ENCODE assay signal across 8 mouse cellular contexts in genomic region chr16:6503573-6504331, GRCm38 (mm10).
DNase-seq lines count a peak whose midpoint lies in the region; ATAC-seq and TF ChIP-seq lines count a peak whose summit lies in the region.

No protein-coding gene starts in this region.

- no peak for ATAC-seq in lung, embryonic 14.5 days (ENCODE audit: insufficient read depth)
- ATAC-seq in intestine, embryonic 15.5 days, result peak; percentile 75
- ATAC-seq in limb, embryonic 14.5 days (ENCODE audit: low FRiP score, low read depth), result no peak

- no peak overlapping the region for H3K9ac ChIP-seq in lung, embryonic 14.5 days
- no peak overlapping the region for H3K9ac ChIP-seq in intestine, embryonic 15.5 days
- no peak overlapping the region for H3K9ac ChIP-seq in limb, embryonic 14.5 days (ENCODE audit: low read depth, low read length, severe bottlenecking)

- TF ChIP-seq CTCF in lung, embryonic 14.5 days (IDR thresholded peaks at IDR 0.05; ENCODE audit: low read depth), result peak; percentile 75

- TF ChIP-seq POLR2A in limb, embryonic 14.5 days (IDR thresholded peaks at IDR 0.05; ENCODE audit: borderline replicate concordance, extremely low read depth, insufficient read depth, insufficient read length), result no peak

- H3K27ac ChIP-seq in lung, embryonic 14.5 days (ENCODE audit: low read depth), result no peak overlapping the region
- H3K27ac ChIP-seq in intestine, embryonic 15.5 days, result no peak overlapping the region
- no peak overlapping the region for H3K27ac ChIP-seq in limb, embryonic 14.5 days (replicated peaks; ENCODE audit: low read depth, low read length)

- no peaks in the 10 kb centered on the region for H3K4me1 ChIP-seq in lung, embryonic 14.5 days (ENCODE audit: insufficient read depth)
- H3K4me1 ChIP-seq in intestine, embryonic 15.5 days (replicated peaks), result no peaks in the 10 kb centered on the region
- H3K4me1 ChIP-seq in limb, embryonic 14.5 days (ENCODE audit: control insufficient read depth, insufficient read depth, low read length), result no peaks in the 10 kb centered on the region

- WGBS in lung, embryonic 14.5 days, result 56% methylated on average over 5 of the region's 5 CpGs
- WGBS in intestine, embryonic 15.5 days, result 52% methylated on average over 5 of the region's 5 CpGs
- WGBS in limb, embryonic 14.5 days, result 57% methylated on average over 5 of the region's 5 CpGs

- no peaks in the 10 kb centered on the region for H3K36me3 ChIP-seq in lung, embryonic 14.5 days (ENCODE audit: insufficient read depth)
- no peaks in the 10 kb centered on the region for H3K36me3 ChIP-seq in intestine, embryonic 15.5 days
- no peaks in the 10 kb centered on the region for H3K36me3 ChIP-seq in limb, embryonic 14.5 days (ENCODE audit: control insufficient read depth, insufficient read depth, low read length)

- no peaks in the 10 kb centered on the region for H3K27me3 ChIP-seq in lung, embryonic 14.5 days (ENCODE audit: insufficient read depth, low read length)
- H3K27me3 ChIP-seq in intestine, embryonic 15.5 days (replicated peaks), result no peaks in the 10 kb centered on the region
- no peaks in the 10 kb centered on the region for H3K27me3 ChIP-seq in limb, embryonic 14.5 days (ENCODE audit: control insufficient read depth, insufficient read depth, low read length)

- no peaks in the 10 kb centered on the region for H3K9me3 ChIP-seq in lung, embryonic 14.5 days (ENCODE audit: low read depth, low read length)
- no peaks in the 10 kb centered on the region for H3K9me3 ChIP-seq in intestine, embryonic 15.5 days
- no peaks in the 10 kb centered on the region for H3K9me3 ChIP-seq in limb, embryonic 14.5 days (ENCODE audit: control insufficient read depth, low read length)

- no peak overlapping the region for H3K4me3 ChIP-seq in lung, embryonic 14.5 days (ENCODE audit: low read depth, low read length)
- no peak overlapping the region for H3K4me3 ChIP-seq in intestine, embryonic 15.5 days (replicated peaks)
- no peak overlapping the region for H3K4me3 ChIP-seq in limb, embryonic 14.5 days (replicated peaks; ENCODE audit: low read length)

- DNase-seq in lung, embryonic 14.5 days, result peak; percentile 71
- DNase-seq in lung, postnatal 25 days (ENCODE audit: low spot score), result no peak
- DNase-seq in adrenal gland, postnatal 10 days, result peak; percentile 67
- DNase-seq in embryo, embryonic 10.5 days (ENCODE audit: low spot score), result peak; percentile 62
- peak; percentile 67 for DNase-seq in limb, embryonic 14.5 days (ENCODE audit: low spot score)
- peak; percentile 69 to 76 for DNase-seq in right cerebral cortex, postnatal 10 days (ENCODE audit: low spot score in 2 of 2)
- DNase-seq in B cell, adult 2 months, result no peak

- no peak overlapping the region for H3K4me2 ChIP-seq in lung, embryonic 14.5 days
- H3K4me2 ChIP-seq in intestine, embryonic 15.5 days (replicated peaks), result no peak overlapping the region
- H3K4me2 ChIP-seq in limb, embryonic 14.5 days (replicated peaks; ENCODE audit: low read depth, low read length, severe bottlenecking), result no peak overlapping the region

Comparison
In these comparisons a context has a peak if more than half of its experiments do, and no peak if none do; other contexts are left out.
1. DNase-seq: peak in lung, embryonic 14.5 days (single experiment), adrenal gland, postnatal 10 days (single experiment), embryo, embryonic 10.5 days (single experiment), limb, embryonic 14.5 days (single experiment) and right cerebral cortex, postnatal 10 days (2 of 2); none in lung, postnatal 25 days (single experiment) and B cell, adult 2 months (0 of 2).